Mouse (Mus musculus) hindbrain, embryonic 13.5 days (tissue): ENCODE data around the gene Bysl. TPM values are rescaled to one million over a fixed set of nuclear protein-coding genes. Genes with fewer than 3 reads are reported as not detected.

ENCODE experiments used
- ATAC-seq: fragments of 200-750 bp; cut with Nextera tagmentation; 2 replicates; pipeline ENCODE4 v1.8.0; 2017; ENCODE audit warnings: moderate TSS enrichment; ENCODE audit not compliant: low FRiP score
- H3K27ac ChIP-seq: fragments of 300-500 bp; sonication (generic); 2 replicates; pipeline ENCODE4 v1.5.1; 2015; ENCODE audit warnings: inconsistent platforms, mild to moderate bottlenecking, moderate library complexity
- H3K27me3 ChIP-seq: fragments of 300-500 bp; sonication (generic); 2 replicates; pipeline ENCODE4 v1.6.1; 2015; ENCODE audit warnings: mild to moderate bottlenecking, inconsistent platforms
- H3K36me3 ChIP-seq: fragments of 300-500 bp; sonication (generic); 2 replicates; pipeline ENCODE4 v1.6.1; 2015; ENCODE audit warnings: mild to moderate bottlenecking, inconsistent platforms
- H3K4me1 ChIP-seq: fragments of 300-500 bp; sonication (generic); replicated peaks from 2 replicates; pipeline ENCODE4 v1.6.1; 2015; ENCODE audit warnings: inconsistent platforms
- H3K4me2 ChIP-seq: fragments of 300-500 bp; sonication (generic); 2 replicates; pipeline ENCODE4 v1.6.1; 2015; ENCODE audit warnings: inconsistent platforms, mild to moderate bottlenecking, moderate library complexity
- H3K4me3 ChIP-seq: fragments of 300-500 bp; sonication (generic); 2 replicates; pipeline ENCODE4 v1.5.1; 2015; ENCODE audit warnings: mild to moderate bottlenecking, inconsistent platforms
- H3K9ac ChIP-seq: fragments of 300-500 bp; sonication (generic); 2 replicates; pipeline ENCODE4 v1.6.1; 2015; ENCODE audit warnings: mild to moderate bottlenecking, inconsistent platforms
- H3K9me3 ChIP-seq: fragments of 300-500 bp; sonication (generic); 2 replicates; pipeline ENCODE4 v1.6.1; 2016; ENCODE audit warnings: inconsistent platforms
- WGBS: fragments of 180-500 bp; shearing (Covaris S2); methylation state at CpG from one replicate; pipeline ENCODE4 v1.1.7; 2015; 5-methylcytosine and 5-hydroxymethylcytosine counted together
- polyA plus RNA-seq: library from polyadenylated mRNA; unstranded; fragments of >200 nt; fragmentation: Nextera tagmentation; extraction: Ambion mirVana; gene quantifications from 2 replicates; pipeline ENCODE4 v1.2.1, GENCODE M21; 2015

Gene Bysl
- polyA plus RNA-seq, 1 experiment from 2014 or later, result 33.9 TPM

GRCm38 (mm10) chr17:47597261-47597660 lies 14.0 kb downstream of the Bysl start:
- H3K36me3 ChIP-seq, result peaks cover 38% of the 10 kb centered on the region
- peak overlapping the region; percentile 49 for H3K9ac ChIP-seq
- H3K27me3 ChIP-seq, result 0 out of 2 replicates have a peak, but pooled peaks cover 4% of the 10 kb centered on the region
- no peaks in the 10 kb centered on the region for H3K9me3 ChIP-seq
- no peak for ATAC-seq
- H3K4me1 ChIP-seq, result peaks cover 53% of the 10 kb centered on the region
- 79% methylated on average over 13 of the region's 13 CpGs for WGBS
- no peak overlapping the region for H3K4me3 ChIP-seq
- no peak overlapping the region for H3K27ac ChIP-seq
- no peak overlapping the region for H3K4me2 ChIP-seq

GRCm38 (mm10) chr17:47596839-47597164 lies 14.5 kb downstream of the Bysl start:
- 75% methylated on average over 5 of the region's 5 CpGs for whole genome bisulfite sequencing
- peaks cover 53% of the 10 kb centered on the region for H3K4me1 ChIP-seq

GRCm38 (mm10) chr17:47596162-47596838 lies 15.0 kb downstream of the Bysl start:
- ATAC-seq, result no peak
- Histone ChIP-seq H3K9me3 (no peaks in the 10 kb centered on the region), H3K4me3 (peak overlapping the region; percentile 73), H3K4me1 (peaks cover 53% of the 10 kb centered on the region), H3K4me2 (peak overlapping the region; percentile 98), H3K9ac (peak overlapping the region; percentile 85), H3K36me3 (peaks cover 28% of the 10 kb centered on the region), H3K27ac (peak overlapping the region; percentile 88), H3K27me3 (0 out of 2 replicates have a peak, but pooled peaks cover 6% of the 10 kb centered on the region)
- 29% methylated on average over 6 of the region's 6 CpGs for WGBS

More at GRCm38 (mm10) chr17:47596839-47597164, 14.5 kb downstream of the Bysl start:
- no peak for ATAC-seq
- H3K27ac ChIP-seq, result peak overlapping the region; percentile 88
- peaks cover 33% of the 10 kb centered on the region for H3K36me3 ChIP-seq
- H3K4me3 ChIP-seq, result peak overlapping the region; percentile 73; the same call in 1 of the 2 replicates
- H3K27me3 ChIP-seq, result 0 out of 2 replicates have a peak, but pooled peaks cover 4% of the 10 kb centered on the region
- H3K9me3 ChIP-seq, result no peaks in the 10 kb centered on the region
- H3K4me2 ChIP-seq, result peak overlapping the region; percentile 98
- H3K9ac ChIP-seq, result peak overlapping the region; percentile 85; the same call in 1 of the 2 replicates

- under 1% methylated on average over 19 of the region's 21 CpGs for WGBS
- Histone ChIP-seq H3K36me3 (peaks cover 20% of the 10 kb centered on the region), H3K27ac (peak overlapping the region; percentile 88)
Measured at GRCm38 (mm10) chr17:47595248-47596161, 15.8 kb downstream of the Bysl start.

GRCm38 (mm10) chr17:47594969-47595247 lies 16.4 kb downstream of the Bysl start:
- WGBS, result 4% methylated on average over 6 of the region's 9 CpGs
- no peak for ATAC-seq
- Histone ChIP-seq H3K4me2 (peak overlapping the region; percentile 98), H3K9ac (peak overlapping the region; percentile 85), H3K9me3 (no peaks in the 10 kb centered on the region), H3K27me3 (0 out of 2 replicates have a peak, but pooled peaks cover 6% of the 10 kb centered on the region), H3K36me3 (peaks cover 15% of the 10 kb centered on the region), H3K4me1 (peaks cover 53% of the 10 kb centered on the region), H3K27ac (peak overlapping the region; percentile 88), H3K4me3 (peak overlapping the region; percentile 73)

More at GRCm38 (mm10) chr17:47595248-47596161, 15.8 kb downstream of the Bysl start:
- Histone ChIP-seq H3K4me1 (peaks cover 53% of the 10 kb centered on the region), H3K4me2 (peak overlapping the region; percentile 98), H3K9me3 (no peaks in the 10 kb centered on the region), H3K27me3 (0 out of 2 replicates have a peak, but pooled peaks cover 6% of the 10 kb centered on the region), H3K4me3 (peak overlapping the region; percentile 73), H3K9ac (peak overlapping the region; percentile 85)
- ATAC-seq, result peak; percentile 16; the same call in 1 of the 2 replicates

- peak overlapping the region; percentile 98 for H3K4me2 ChIP-seq
- 0 out of 2 replicates have a peak, but pooled peaks cover 6% of the 10 kb centered on the region for H3K27me3 ChIP-seq
- peak overlapping the region; percentile 88 for H3K27ac ChIP-seq
- peak overlapping the region; percentile 85 for H3K9ac ChIP-seq
- ATAC-seq, result no peak
- H3K36me3 ChIP-seq, result peaks cover 9% of the 10 kb centered on the region
- H3K4me1 ChIP-seq, result peaks cover 53% of the 10 kb centered on the region
- H3K4me3 ChIP-seq, result peak overlapping the region; percentile 73
- WGBS, result under 1% methylated on average over 35 of the region's 43 CpGs
- no peaks in the 10 kb centered on the region for H3K9me3 ChIP-seq
Measured at GRCm38 (mm10) chr17:47594183-47594968, 16.9 kb downstream of the Bysl start.

GRCm38 (mm10) chr17:47593854-47594182 lies 17.5 kb downstream of the Bysl start:
- Histone ChIP-seq H3K4me2 (peak overlapping the region; percentile 98), H3K27me3 (0 out of 2 replicates have a peak, but pooled peaks cover 6% of the 10 kb centered on the region), H3K9me3 (no peaks in the 10 kb centered on the region), H3K27ac (peak overlapping the region; percentile 88), H3K36me3 (peaks cover 4% of the 10 kb centered on the region; the same call in 1 of the 2 replicates), H3K4me3 (peak overlapping the region; percentile 73), H3K4me1 (peaks cover 53% of the 10 kb centered on the region), H3K9ac (peak overlapping the region; percentile 85)
- 0% methylated on average over 13 of the region's 13 CpGs for WGBS
- peak; percentile 14; the same call in 1 of the 2 replicates for ATAC-seq

GRCm38 (mm10) chr17:47593215-47593853 lies 18.0 kb downstream of the Bysl start:
- peaks cover 52% of the 10 kb centered on the region for H3K4me1 ChIP-seq
- H3K4me2 ChIP-seq, result peak overlapping the region; percentile 98
- H3K9ac ChIP-seq, result peak overlapping the region; percentile 85
- peak overlapping the region; percentile 73 for H3K4me3 ChIP-seq
- under 1% methylated on average over 52 of the region's 63 CpGs for WGBS
- H3K27ac ChIP-seq, result peak overlapping the region; percentile 88
- no peaks in the 10 kb centered on the region for H3K9me3 ChIP-seq
- no peaks in the 10 kb centered on the region for H3K36me3 ChIP-seq
- 0 out of 2 replicates have a peak, but pooled peaks cover 6% of the 10 kb centered on the region for H3K27me3 ChIP-seq
- peak; percentile 90 for ATAC-seq

GRCm38 (mm10) chr17:47591073-47591472 lies 20.2 kb downstream of the Bysl start:
- 88% methylated on average over 3 of the region's 3 CpGs for WGBS
- Histone ChIP-seq H3K27me3 (0 out of 2 replicates have a peak, but pooled peaks cover 5% of the 10 kb centered on the region), H3K27ac (no peak overlapping the region), H3K9ac (no peak overlapping the region), H3K4me1 (peaks cover 31% of the 10 kb centered on the region), H3K9me3 (no peaks in the 10 kb centered on the region), H3K4me3 (no peak overlapping the region), H3K4me2 (no peak overlapping the region), H3K36me3 (no peaks in the 10 kb centered on the region)
- no peak for ATAC-seq

- Histone ChIP-seq H3K4me3 (no peak overlapping the region), H3K27ac (no peak overlapping the region), H3K9ac (no peak overlapping the region), H3K36me3 (no peaks in the 10 kb centered on the region), H3K4me1 (peaks cover 6% of the 10 kb centered on the region), H3K9me3 (no peaks in the 10 kb centered on the region), H3K27me3 (0 out of 2 replicates have a peak, but pooled peaks cover 2% of the 10 kb centered on the region), H3K4me2 (no peak overlapping the region)
- WGBS, result 91% methylated on average over 8 of the region's 8 CpGs
- no peak for ATAC-seq
Measured at GRCm38 (mm10) chr17:47588517-47588916, 22.8 kb downstream of the Bysl start.

- ATAC-seq, result no peak
- no peaks in the 10 kb centered on the region for H3K4me1 ChIP-seq
- no peak overlapping the region for H3K4me2 ChIP-seq
- WGBS, result 87% methylated on average over 4 of the region's 4 CpGs
- H3K27ac ChIP-seq, result no peak overlapping the region
- H3K9me3 ChIP-seq, result no peaks in the 10 kb centered on the region
- H3K4me3 ChIP-seq, result no peak overlapping the region
- no peaks in the 10 kb centered on the region for H3K27me3 ChIP-seq
- no peaks in the 10 kb centered on the region for H3K36me3 ChIP-seq
- no peak overlapping the region for H3K9ac ChIP-seq
Measured at GRCm38 (mm10) chr17:47580962-47581361, 30.3 kb downstream of the Bysl start.
